ENCODE assay signal across 8 mouse cellular contexts in genomic region chr9:72492194-72492565, GRCm38 (mm10). TPM values are rescaled to one million over a fixed set of nuclear protein-coding genes. Genes with fewer than 3 reads are reported as not detected.
A peak's percentile ranks its signal among the peaks of the same experiment; 100 is the strongest.
DNase-seq lines count a peak whose midpoint lies in the region; ATAC-seq and TF ChIP-seq lines count a peak whose summit lies in the region.

Gene Tex9, minus strand, starts transcription at chr9:72492212.

- DNase-seq in cerebellum, adult 2 months, result no peak
- DNase-seq in cerebellum, adult 8-10 months, result no peak
- DNase-seq in spleen, adult 2 months (ENCODE audit: low read depth in 1 of 2, low spot score in 2 of 2), result peak in 1 of 2 experiments; percentile 15
- DNase-seq in spleen, postnatal 14 days (ENCODE audit: low spot score in 2 of 2), result no peak
- no peak for DNase-seq in heart, postnatal 0 days (ENCODE audit: low spot score)
- peak; percentile 24 for DNase-seq in lung, postnatal 25 days (ENCODE audit: low spot score)
- DNase-seq in MN1 (ENCODE audit: low spot score), result no peak
- DNase-seq in ovary, postnatal 36 days (ENCODE audit: low spot score), result no peak

- peak within 1 kb of the TSS; percentile 61 for H3K9ac ChIP-seq in heart, postnatal 0 days (replicated peaks; ENCODE audit: low read depth, low read length)

- WGBS in cerebellum, adult 2 months, result 9% methylated on average over 6 of the region's 6 CpGs
- WGBS in spleen, adult 2 months, result under 1% methylated on average over 6 of the region's 6 CpGs
- WGBS in heart, postnatal 0 days, result 5% methylated on average over 6 of the region's 6 CpGs

- H3K27ac ChIP-seq in cerebellum, adult 2 months (ENCODE audit: insufficient read depth, low read length), result peak within 1 kb of the TSS; percentile 60; the same call in 1 of the 2 replicates
- peak within 1 kb of the TSS; percentile 92 for H3K27ac ChIP-seq in spleen, adult 2 months (ENCODE audit: insufficient read depth, low read length)
- H3K27ac ChIP-seq in heart, postnatal 0 days (ENCODE audit: low read depth), result peak within 1 kb of the TSS; percentile 85

- H3K4me2 ChIP-seq in heart, postnatal 0 days (ENCODE audit: low read depth, low read length), result peak within 1 kb of the TSS; percentile 76

- peak; percentile 55; the same call in 1 of the 2 replicates for ATAC-seq in heart, postnatal 0 days (ENCODE audit: insufficient read depth, low read depth)

- no peaks in the 10 kb centered on the region for H3K27me3 ChIP-seq in cerebellum, adult 2 months (ENCODE audit: control insufficient read depth, insufficient read depth, low read length)
- no peaks in the 10 kb centered on the region for H3K27me3 ChIP-seq in spleen, adult 2 months (ENCODE audit: control insufficient read depth, insufficient read depth, low read length)
- no peaks in the 10 kb centered on the region for H3K27me3 ChIP-seq in heart, postnatal 0 days (ENCODE audit: control insufficient read depth, insufficient read depth, low read length)

- no peak for TF ChIP-seq EP300 in heart, postnatal 0 days (IDR thresholded peaks at IDR 0.05; ENCODE audit: low read depth)

- no peak for TF ChIP-seq POLR2A in cerebellum, adult 2 months (IDR thresholded peaks at IDR 0.05; ENCODE audit: borderline replicate concordance, insufficient read depth, low read length)
- no peak for TF ChIP-seq POLR2A in spleen, adult 2 months (IDR thresholded peaks at IDR 0.05; ENCODE audit: low read depth, low read length)

- peak within 1 kb of the TSS; percentile 81 for H3K4me3 ChIP-seq in cerebellum, adult 2 months (replicated peaks; ENCODE audit: insufficient read depth, low read depth, low read length)
- peak within 1 kb of the TSS; percentile 83 for H3K4me3 ChIP-seq in spleen, adult 2 months (ENCODE audit: extremely low read depth, insufficient read depth, insufficient read length)
- H3K4me3 ChIP-seq in heart, postnatal 0 days (ENCODE audit: low read depth, low read length), result peak within 1 kb of the TSS; percentile 77

- H3K36me3 ChIP-seq in spleen, adult 2 months (ENCODE audit: control insufficient read depth, insufficient read depth, low read length), result no peaks in the 10 kb centered on the region
- no peaks in the 10 kb centered on the region for H3K36me3 ChIP-seq in heart, postnatal 0 days (replicated peaks; ENCODE audit: control insufficient read depth, insufficient read depth, low read length)

- TF ChIP-seq CTCF in cerebellum, adult 2 months (IDR thresholded peaks at IDR 0.05; ENCODE audit: borderline replicate concordance, insufficient read depth, low read depth, low read length), result no peak
- no peak for TF ChIP-seq CTCF in spleen, adult 2 months (IDR thresholded peaks at IDR 0.05; ENCODE audit: extremely low read depth, insufficient read depth, insufficient read length, insufficient replicate concordance)
- TF ChIP-seq CTCF in heart, postnatal 0 days (IDR thresholded peaks at IDR 0.05; ENCODE audit: low read depth), result no peak

- no peaks in the 10 kb centered on the region for H3K4me1 ChIP-seq in cerebellum, adult 2 months (ENCODE audit: control insufficient read depth, insufficient read depth, low read length)
- peaks cover 10% of the 10 kb centered on the region; the same call in 1 of the 2 replicates for H3K4me1 ChIP-seq in spleen, adult 2 months (ENCODE audit: control insufficient read depth, insufficient read depth, insufficient read length)
- peaks cover 6% of the 10 kb centered on the region; the same call in 1 of the 2 replicates for H3K4me1 ChIP-seq in heart, postnatal 0 days (ENCODE audit: control insufficient read depth, insufficient read depth)

- H3K9me3 ChIP-seq in heart, postnatal 0 days (replicated peaks; ENCODE audit: control insufficient read depth, low read length), result no peaks in the 10 kb centered on the region

RNA-seq across cellular contexts. Expression of gene Tex9, which starts in this region (rescaled TPM):
- polyA plus RNA-seq in cerebellum, adult 2 months (2012; rRNA removed), result 14.0 and 16.6 TPM in 2 replicates
- 2.2 and 2.6 TPM in 2 replicates for polyA plus RNA-seq in spleen, adult 2 months (2012; rRNA removed)
- 0.76 and 9.7 TPM in 2 replicates for total RNA-seq in heart, postnatal 0 days (2014; rRNA removed; ENCODE audit: low replicate concordance)
- 6.3 and 8.4 TPM in 2 replicates for polyA plus RNA-seq in heart, postnatal 0 days (2015; fragmentation: Nextera tagmentation; extraction: Ambion mirVana)
